Mouse (Mus musculus): ENCODE measurements around the gene Olfr418. TPM values are rescaled to one million over a fixed set of nuclear protein-coding genes. Genes with fewer than 3 reads are reported as not detected.

Olfr418 gene
- polyA plus RNA-seq, 1 experiment from 2014 or later, result not detected

Other genes starting within 250 kb of the Olfr418 start
- not detected in 2 replicates for gene Olfr1408, start 128.6 kb upstream of the Olfr418 start, polyA plus RNA-seq (2015; fragmentation: Nextera tagmentation; extraction: Ambion mirVana)
- not detected in 2 replicates for gene Olfr1406, start 75.4 kb upstream of the Olfr418 start, polyA plus RNA-seq (2015; fragmentation: Nextera tagmentation; extraction: Ambion mirVana)
- not detected in 2 replicates for gene Olfr218, start 68.2 kb upstream of the Olfr418 start, polyA plus RNA-seq (2015; fragmentation: Nextera tagmentation; extraction: Ambion mirVana)
- not detected in 2 replicates for gene Olfr1404, start 53.6 kb upstream of the Olfr418 start, polyA plus RNA-seq (2015; fragmentation: Nextera tagmentation; extraction: Ambion mirVana)
- gene Fcer1a, start 38.8 kb upstream of the Olfr418 start, polyA plus RNA-seq (2015; fragmentation: Nextera tagmentation; extraction: Ambion mirVana), result not detected in 2 replicates
- not detected in 2 replicates for gene Mptx2, start 11.8 kb downstream of the Olfr418 start, polyA plus RNA-seq (2015; fragmentation: Nextera tagmentation; extraction: Ambion mirVana)
- 14.0 and 14.8 TPM in 2 replicates for gene Ackr1, start 67.7 kb downstream of the Olfr418 start, polyA plus RNA-seq (2015; fragmentation: Nextera tagmentation; extraction: Ambion mirVana)
- gene Aim2, start 84.9 kb downstream of the Olfr418 start, polyA plus RNA-seq (2015; fragmentation: Nextera tagmentation; extraction: Ambion mirVana), result 2.6 and 3.3 TPM in 2 replicates
- 44.1 and 49.5 TPM in 2 replicates for gene Cadm3, start 101.7 kb downstream of the Olfr418 start, polyA plus RNA-seq (2015; fragmentation: Nextera tagmentation; extraction: Ambion mirVana)
- gene Ifi206, start 225.0 kb downstream of the Olfr418 start, polyA plus RNA-seq (2015; fragmentation: Nextera tagmentation; extraction: Ambion mirVana), result not detected in 2 replicates